Mouse (Mus musculus) C2C12 (cell line): ENCODE data around the gene Hspa4.

ENCODE experiments used
- CTCF ChIP-seq: IDR thresholded peaks from one replicate; pipeline ENCODE4 v1.5.1; 2011; ENCODE audit not compliant: control insufficient read depth, insufficient read depth, insufficient read length
- MAX ChIP-seq: IDR thresholded peaks from one replicate; pipeline ENCODE4 v1.6.1; 2011; ENCODE audit warnings: mild to moderate bottlenecking, control low read depth
- USF1 ChIP-seq: IDR thresholded peaks from one replicate; pipeline ENCODE4 v1.6.1; 2011; ENCODE audit warnings: low read depth, mild to moderate bottlenecking, control low read depth, moderate library complexity

DNA sequence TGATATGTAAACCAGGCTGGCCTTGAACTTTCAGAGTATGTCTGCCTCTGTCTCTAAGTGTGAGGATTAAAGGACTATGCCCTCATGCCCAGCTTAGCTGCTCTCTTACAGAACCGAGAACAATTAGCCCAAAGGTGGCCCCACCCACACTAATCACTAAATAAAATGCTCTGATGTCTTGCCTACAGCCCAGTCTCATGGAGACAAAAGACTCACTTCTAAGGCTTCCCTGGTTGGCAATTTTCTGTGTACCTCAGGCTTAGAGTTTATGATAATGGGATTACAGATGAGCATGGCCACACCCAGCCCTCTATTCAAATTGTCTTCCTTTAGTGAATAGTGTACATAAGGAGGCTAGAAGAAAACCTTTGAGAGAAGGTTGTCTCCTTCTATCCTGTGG lies 11.1 kb upstream of the Hspa4 start:
- TF ChIP-seq USF1, result no peak
- TF ChIP-seq CTCF, result no peak
- TF ChIP-seq MAX, result no peak
